Mouse (Mus musculus) embryo, embryonic 10.5 days (tissue): ENCODE data around the gene Tnxb.
"Not testable (repeated sequence)": the region's sequence is repeated elsewhere in the genome, so short reads cannot be mapped to it uniquely, and the experiment has no call there.

Experiments
- DNase-seq: peaks from one replicate; pipeline ENCODE4 v3.0.0-alpha.2; 2015; ENCODE audit warnings: low spot score

Gene Tnxb

GRCm38 (mm10) chr17:34737466-34737865, 67.1 kb downstream of the Tnxb start:
- not testable (repeated sequence) for DNase-seq

GRCm38 (mm10) chr17:34739708-34740107, 69.4 kb downstream of the Tnxb start:
- not testable (repeated sequence) for DNase-seq

GRCm38 (mm10) chr17:34740280-34740679, 69.9 kb downstream of the Tnxb start:
- DNase-seq = no peak

GRCm38 (mm10) chr17:34743719-34744118, 73.4 kb downstream of the Tnxb start, which contains the start of gene C4b:
TSS of gene C4b (minus strand) at chr17:34743882.
- DNase-seq = no peak

- DNase-seq = no peak
These were observed 73.9 kb downstream of the Tnxb start for GRCm38 (mm10) chr17:34744206-34744605.

- not testable (repeated sequence) for DNase-seq
These were observed 74.3 kb downstream of the Tnxb start for GRCm38 (mm10) chr17:34744611-34745010.

GRCm38 (mm10) chr17:34745166-34745565, 74.8 kb downstream of the Tnxb start:
- not testable (repeated sequence) for DNase-seq

GRCm38 (mm10) chr17:34746531-34746930, 76.2 kb downstream of the Tnxb start:
- DNase-seq = no peak

- no peak for DNase-seq
These were observed 91.1 kb downstream of the Tnxb start for GRCm38 (mm10) chr17:34761471-34761870.
